Mouse (Mus musculus): ENCODE data around the gene Chia1.

DNA sequence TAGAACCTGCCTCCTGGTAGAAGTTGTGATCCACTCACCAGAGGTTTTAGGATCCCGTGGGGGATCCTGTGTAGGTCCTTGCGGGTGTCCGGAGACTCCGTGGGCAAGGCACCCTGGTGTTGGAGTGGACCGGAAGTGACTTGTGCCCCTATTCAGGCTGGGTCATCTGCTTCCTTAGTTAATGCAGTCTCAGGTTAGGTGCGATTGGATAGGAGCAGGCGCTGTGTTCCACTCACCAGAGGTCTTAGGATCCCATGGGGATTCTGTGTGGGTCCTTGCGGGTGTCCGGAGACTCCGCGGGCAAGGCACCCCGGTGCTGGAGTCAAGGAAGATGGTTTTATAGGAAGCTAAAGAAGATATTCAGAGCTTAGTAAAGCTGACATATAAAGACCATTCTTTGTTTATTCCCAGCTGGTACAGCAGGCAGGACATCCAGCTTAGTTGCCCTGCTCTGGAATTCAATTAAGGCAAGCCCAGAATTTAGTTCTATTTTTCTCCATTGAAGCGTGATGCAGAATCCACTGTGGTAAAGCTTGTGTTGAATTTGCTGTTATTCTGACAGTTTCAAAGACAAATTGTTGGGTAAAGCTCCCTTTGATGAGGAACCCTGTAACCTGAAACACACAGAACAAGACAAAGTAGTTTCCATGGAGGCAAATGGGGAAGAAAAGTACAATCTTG is 64.6 kb downstream of the Chia1 start:
- TF ChIP-seq CTCF (IDR thresholded peaks at IDR 0.05; ENCODE audit: extremely low read depth, insufficient read depth, insufficient read length, insufficient replicate concordance) (no peak), POLR2A (IDR thresholded peaks at IDR 0.05; ENCODE audit: low read depth, low read length) (no peak)
